Mouse (Mus musculus) layer of hippocampus, adult 9-11 months (tissue): ENCODE results near the gene H2afy2.

Source experiments
- DNase-seq: peaks from one replicate; pipeline ENCODE4 v3.0.0; 2022

The H2afy2 gene

DNA sequence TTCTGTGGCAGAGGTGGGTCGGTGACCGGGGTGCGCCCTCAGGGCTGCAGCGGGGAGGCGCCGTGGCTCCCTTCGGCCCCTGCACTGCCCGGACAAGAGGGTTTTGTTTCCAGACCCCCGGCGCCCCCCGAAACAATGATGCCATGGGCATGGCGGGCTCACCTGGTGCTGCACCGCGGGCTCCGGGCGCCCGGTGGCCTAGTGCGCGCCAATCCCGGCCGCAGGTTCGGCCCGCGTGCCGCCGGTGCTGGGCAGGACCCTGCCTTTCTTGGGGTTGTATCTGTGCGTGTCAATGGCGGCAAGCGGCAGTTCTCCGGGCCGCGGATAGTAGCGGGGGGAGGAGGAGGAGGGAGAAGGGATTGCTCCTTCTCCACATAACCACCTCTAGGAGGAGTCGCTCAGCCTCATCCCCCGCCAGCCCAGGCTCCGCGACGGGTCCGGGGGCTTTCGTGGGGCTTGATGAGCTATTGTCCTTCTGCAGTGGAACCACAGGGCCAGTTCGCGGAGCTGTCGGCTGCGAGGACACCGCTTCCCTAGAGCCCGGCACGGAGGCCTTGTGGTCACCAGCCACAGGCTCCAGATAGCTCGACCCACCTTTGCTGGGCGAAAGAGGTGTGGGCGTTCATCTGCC is at the start of gene H2afy2:
Gene H2afy2 (minus strand): TSS at position 527 of the 631 bp plus-strand sequence.
- peak; percentile 62 for DNase-seq

DNA sequence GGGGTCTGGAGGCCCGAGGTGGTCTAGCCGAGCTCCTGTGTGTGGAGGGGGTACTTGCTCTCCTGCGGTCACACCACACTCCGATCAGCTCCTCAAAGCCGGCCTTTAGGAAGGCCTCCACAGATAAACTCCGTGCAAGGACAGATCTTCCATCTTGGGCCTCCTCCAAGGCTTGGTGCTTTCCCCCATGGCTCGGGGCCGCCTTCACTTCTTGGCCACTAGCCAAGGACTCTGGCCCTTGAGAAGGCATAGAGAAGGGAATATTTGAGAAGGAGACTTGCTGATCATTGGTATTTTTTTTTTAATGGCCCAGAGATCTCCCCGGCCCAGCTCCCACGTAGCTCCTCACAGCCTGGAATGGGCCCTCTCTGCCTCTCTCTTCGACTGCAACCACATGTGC is 48.8 kb upstream of the H2afy2 start:
- no peak for DNase-seq

DNA sequence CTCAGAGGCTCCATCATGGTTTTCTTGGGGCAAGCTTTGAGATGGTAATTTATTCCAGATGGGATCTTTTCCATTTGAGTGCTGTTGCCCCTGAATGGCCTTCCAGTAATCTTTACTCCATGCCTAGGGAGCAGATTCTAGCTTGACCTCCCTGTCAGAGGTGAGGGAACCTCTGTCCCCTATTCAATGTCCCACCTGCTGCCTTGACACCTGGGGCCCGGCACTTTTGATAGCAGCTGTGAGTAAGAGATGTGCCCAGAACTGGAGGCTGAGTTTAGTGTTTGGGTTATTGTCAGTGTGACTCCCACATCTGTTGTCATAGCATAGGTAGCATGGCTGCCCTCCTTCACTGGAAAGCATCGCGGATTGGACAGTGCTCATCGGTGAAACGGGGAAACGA is 47.8 kb upstream of the H2afy2 start:
- no peak for DNase-seq

DNA sequence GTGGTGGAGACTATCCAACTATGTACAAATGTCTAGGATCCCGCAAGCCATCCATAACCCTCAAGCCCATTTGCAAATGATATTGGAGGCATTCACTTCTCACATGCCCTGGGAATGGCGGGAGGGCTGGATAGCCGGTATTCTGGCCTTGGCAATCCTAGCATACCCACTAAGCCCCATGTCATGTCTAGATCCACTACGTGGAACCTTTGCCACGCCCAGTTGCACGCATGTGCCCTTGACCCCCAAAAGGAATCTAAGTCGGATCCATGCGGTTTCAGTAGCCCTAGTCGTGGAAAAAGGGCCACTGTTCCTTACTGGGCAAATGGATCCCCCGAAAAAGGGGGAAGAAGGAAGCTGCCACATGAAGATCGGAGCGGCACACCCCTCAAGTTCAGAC is 47.3 kb upstream of the H2afy2 start:
- DNase-seq: no peak

DNA sequence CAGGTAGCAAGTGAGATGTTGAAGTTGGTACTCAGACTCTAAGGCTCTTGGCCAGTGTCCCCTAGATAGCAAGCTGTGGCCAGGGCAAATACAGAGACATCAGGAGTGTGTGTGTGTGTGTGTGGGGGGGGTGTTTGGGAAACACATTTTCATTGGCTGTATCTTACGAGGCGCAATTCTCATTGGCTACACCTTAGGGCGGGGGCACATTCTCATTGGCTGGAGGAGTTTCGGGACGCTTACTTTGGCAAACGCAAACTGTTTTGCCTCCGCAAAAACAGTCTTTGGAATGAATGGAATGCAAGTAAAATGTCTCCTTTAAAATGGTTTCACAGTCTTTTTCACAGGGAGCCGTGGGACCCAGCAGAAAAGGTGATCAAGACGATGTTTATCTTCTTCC is 46.9 kb upstream of the H2afy2 start:
- DNase-seq: no peak

DNA sequence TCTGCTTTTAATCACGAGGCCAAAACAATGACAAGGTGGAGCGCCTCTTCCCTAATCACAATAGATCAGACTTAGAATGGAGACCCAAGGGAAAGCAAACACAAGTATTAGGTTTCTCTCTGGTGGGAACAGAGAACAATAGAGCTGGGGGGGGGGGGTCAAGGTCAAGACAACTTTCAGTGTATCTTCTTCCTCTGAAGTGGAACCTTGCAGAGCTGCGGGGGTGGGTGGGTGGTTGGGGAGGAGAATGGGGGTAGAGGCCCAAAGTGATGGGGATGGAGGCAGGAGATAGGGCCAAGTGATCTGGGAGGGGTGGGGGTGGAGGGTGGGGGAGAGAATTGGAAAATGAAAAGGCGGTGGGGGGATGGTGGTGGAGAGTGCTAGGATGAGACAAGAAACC is 45.1 kb upstream of the H2afy2 start:
- DNase-seq: no peak

DNA sequence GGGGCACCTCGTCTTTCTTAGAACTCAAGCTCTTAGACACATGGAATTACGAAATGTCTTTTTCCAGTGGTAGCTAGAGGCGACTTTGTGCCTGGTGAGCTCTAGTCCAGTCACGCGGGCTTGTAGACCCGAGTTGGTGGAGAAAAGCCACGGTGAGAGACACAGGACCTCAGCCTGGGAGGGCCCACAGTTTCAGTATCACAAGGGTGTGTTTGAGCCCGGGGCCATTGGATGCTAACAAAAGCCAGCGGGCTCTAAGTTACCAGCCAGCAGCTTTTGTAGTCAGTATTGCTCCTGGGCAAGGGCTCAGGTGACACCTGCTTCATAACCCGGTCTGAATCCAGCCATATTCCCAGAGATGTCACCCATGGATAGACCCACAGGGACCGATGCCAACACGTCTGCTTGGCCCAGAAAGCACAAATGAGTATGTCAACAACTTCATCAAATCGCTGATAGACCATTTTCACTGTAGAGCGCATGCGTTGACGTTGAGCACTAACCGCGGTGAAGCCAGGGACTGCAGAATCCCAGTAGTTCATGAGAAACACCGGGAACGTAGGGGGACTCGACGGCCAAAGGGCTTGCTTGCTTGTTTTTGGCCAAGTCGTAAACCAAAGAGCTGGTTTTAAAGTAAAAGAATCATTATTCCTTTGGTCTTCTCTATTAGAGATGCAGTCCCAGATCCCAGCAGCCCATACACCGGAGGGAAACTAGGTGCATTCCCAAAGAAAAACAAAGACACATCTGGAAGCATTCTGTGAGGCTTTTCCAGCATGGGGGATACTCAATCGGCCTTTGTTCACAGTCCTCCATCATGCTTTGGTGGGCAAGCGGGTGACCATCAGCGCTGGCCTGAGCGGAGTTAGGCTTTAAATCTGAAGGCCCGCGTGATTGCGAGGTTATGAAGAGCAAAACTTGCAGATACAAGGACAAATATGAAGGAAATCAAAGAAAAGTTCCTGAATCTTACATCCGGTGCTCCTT is 44.3 kb upstream of the H2afy2 start:
- no peak for DNase-seq

DNA sequence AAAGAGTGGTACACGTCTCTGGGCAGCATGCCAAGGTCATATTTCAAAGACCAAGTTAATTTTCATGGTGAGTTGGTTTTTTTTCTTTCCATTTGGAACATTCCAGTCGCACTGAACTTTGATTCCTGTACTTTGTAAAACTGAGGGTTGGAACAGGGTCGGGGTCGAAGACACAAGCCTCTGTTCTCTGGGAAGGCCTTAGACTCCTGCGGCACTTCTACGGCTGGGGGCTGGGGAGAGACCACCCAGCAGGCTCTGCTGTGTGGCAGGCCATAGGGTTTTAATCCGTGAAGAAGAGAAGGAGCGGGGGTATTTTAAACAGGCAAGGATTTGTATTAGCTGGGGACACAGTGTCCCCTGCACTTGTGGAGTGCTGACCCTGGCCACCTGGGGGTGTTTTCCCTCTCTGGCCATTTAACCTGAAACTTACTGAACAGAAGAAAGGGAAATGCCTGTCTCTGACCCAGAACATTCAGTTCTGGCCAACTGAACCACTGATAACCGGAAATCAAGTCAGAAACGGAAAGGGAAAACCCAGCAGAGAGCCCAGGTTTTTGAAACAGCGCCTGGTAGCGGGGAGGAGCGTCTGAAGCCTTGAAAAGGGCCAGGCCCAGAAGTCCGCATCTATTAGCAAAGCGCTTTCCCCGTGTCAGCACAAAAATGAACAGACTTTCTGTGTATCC is 42.9 kb upstream of the H2afy2 start:
- no peak for DNase-seq

DNA sequence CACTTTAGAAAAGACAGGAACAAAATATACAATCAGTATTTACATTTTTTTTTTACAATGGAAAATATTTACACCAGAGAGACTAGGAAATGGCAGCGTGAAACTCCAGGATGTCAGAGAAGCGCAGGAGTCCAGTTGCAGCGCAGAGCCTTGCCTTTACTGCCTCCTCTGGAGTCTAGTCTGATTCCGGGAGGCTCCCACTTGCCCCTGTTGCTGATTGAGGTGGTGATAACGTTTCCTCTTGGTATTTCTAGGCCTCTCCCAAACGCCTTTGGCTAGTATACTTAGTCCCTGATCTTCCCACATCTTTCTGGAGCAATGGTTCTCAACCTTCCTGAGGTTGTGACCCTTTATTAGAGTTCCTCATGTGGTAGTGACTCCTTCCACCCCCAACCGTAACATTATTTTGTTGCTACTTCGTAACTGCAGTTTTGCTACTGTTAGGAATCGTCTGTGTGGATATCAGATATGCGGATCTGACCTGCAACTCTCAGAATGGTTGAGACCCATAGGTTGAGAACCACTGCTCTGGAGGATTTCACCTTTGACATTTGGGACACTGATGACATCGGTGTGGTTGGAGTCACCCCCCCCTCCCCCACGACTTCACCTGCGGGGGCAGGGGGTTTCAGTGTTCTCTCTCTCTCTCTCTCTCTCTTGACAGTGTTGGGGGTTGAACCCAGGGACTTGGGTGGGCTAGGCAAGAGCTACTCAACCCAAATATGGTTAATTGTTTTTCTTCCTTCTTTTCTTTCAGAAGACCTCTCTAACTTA is 42.2 kb upstream of the H2afy2 start:
- DNase-seq: no peak

DNA sequence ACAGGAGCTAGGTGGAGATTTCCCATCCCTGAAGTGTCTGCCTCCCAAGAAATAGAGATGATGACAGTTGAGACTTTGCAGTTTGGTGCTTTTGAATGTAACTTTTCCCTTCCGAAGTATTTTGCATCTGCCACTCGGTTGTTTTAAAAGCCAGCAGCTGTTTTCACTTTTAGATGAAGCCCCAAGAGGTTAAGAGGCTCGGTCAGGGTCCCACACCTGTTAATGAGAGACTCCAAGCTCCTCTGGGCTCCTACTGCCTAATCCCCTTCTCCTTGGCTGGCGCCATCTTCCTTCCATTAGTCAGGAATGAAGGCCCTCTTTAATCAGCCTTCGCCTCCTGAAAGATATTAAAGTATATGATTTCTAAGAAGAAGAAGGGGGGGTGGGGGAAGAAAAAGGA is 41.6 kb upstream of the H2afy2 start:
- no peak for DNase-seq

DNA sequence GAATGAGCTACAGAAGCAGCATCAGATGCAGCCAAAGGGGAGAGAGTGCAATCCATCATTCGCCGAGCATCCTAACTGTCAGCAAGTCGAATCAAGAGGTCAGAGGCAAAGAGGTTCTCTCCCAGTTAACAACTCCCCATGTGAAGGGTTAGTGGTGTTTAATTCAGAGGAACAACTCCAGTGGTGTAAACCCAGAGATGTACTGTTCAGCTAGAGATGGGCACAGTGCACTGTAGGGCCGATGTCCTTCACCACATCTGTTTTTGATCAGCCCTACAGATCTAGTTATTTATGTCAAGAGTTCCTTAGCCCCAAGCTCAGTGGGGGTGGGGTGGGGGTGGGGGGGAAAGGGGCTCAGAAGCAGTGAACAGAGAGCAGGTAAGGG is 39.8 kb upstream of the H2afy2 start:
- DNase-seq: no peak

DNA sequence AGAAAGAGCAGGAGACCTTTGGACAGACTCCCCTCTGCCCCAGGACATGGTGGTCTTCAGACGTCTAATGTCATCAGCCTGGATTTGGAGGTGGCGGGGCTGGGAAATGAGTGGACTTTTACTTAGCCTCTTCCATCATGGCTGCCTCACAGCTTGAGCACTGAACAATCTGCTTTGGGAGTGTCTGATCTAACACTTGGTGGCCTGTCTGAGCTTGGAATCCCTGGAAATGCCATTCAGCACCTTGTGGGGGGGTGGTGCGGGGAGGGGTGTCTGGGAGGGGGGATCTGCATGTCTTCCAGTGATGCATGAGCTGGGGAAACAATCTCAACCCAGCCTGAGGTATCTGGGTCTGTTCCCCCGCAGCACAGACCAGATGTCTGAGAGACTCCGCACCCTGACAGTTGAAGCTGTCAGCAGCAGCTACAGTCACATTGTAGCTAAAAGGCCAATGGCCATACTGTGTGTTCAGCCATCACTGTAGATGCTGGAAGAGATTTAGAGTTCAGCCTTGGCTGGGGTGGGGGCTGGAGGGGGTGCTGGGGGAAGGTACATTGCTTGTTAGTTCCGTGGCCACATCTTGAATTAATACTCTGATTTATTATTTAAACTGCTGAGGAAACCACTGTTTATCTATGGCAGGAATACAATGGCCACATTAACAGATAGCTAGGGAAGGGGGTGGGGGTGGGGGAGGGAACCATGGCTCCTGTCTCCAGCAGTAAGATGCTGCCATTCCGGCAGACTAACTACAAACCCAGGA is 39.2 kb upstream of the H2afy2 start:
- DNase-seq: no peak

DNA sequence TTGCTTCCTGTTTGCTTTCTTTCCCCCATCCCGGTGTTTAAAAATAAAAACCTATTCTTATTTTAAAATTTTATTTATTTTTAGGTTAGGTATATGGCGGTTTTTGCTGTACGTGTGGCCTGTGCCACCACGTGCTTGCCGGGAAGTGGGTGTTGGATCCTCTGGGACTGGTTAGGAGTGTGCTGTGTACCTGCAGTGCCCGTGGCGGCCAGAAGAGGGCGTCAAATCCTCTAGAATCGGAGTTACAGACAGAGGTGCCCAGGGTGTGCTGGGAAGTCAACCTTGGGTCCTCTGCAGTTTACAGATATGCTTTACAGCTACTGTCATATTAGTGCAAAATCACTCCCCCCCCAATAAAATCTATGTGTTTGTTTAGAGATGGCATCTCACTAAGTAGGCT is 36.1 kb upstream of the H2afy2 start:
- no peak for DNase-seq

DNA sequence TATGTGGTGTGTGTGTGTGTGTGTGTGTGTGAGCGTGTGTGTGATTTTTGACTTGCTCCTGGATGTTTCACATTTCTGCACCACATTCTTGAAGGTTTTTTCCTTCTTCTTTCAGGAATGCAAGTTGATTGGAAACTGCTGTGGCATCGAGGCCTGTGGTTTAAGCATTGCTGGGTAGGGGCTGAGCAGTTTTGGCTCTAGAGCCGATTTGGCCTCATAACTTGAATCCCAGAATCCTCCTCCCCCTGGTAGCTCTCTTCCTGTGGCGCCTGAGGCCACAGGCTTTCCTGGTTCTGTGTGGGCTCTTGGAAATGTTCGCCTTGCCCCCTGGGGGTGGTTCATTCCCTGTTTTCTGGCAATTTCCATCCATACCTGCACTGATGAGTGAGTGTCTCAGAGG is 28.0 kb upstream of the H2afy2 start:
- DNase-seq: no peak

DNA sequence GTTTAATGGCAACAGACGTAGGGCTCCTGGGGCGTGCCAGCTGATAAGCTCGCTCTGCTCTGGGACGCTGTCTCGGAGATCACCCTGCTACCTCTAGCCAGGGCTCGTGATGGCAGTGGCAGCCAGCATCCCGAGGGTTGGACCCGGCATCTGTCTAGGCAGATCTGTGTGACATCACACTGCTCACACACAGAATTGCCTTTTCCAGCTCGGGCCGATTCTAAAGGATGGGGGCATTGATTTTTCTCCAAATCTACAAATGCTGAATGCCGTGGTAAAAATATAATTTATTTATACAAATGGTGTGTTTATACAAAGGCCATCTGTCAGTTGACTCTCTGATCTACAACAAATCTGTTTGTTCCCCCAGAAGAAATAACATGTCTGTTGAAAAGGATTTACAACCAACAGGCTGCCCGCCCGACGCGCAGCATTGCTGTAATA is 14.2 kb upstream of the H2afy2 start:
- peak; percentile 6 for DNase-seq

DNA sequence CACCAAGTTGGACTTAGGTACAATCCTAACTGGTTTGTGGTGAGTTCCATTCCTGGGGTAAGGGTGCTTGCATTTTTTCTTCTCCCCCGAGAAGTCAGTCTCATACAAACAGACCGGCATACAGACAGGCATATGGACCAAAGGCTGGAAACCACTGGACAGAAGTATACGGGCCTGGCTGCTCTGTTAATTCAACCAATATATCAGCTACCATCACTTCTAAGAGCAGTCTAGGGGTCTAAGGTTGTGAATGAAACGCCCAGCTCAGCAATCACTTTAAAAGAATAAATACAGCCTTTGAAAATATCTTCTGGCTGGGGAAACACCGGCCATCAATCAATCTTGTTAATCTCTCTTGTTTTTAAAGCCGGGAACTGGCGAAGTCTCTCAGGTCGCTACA is 11.5 kb upstream of the H2afy2 start:
- no peak for DNase-seq

DNA sequence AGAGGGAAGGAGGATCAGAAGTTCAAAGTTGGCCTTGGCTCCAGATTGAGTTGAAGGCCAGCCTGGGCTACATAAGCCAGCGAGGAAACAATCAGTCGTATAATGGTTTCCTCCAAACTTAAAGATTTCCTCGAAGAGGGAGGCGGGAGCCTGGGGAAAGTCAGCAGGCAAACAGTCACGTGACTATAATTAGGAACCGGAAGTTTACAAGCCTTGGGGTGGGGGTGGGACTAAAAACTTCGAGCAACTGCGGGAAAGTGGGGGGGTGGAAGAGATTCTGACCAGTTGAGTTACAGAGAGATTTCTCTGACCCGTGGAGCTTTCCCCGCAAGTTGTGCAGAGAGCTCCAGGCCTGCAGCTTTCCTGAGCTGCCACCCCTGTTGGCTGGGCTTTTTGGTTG is 11.0 kb upstream of the H2afy2 start:
- DNase-seq: no peak

DNA sequence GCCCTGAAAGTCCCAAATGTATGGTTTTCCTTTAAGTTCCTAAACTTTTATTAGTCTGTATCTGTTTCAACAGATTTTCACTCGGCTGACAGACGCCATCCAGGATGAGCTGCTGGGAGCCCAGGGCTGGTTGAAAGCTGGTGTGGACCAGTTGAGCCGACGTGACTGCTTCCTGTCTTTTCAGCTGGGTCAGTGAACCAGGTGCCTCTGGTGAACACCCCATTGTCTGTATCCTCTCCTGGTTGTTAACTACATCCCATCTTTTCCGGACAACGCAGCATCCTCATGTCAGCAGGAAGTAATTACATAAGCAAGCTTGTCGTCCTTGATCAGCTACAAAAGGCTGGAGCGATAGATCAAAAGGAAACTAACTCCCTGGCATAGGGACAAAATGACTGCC is 9.1 kb upstream of the H2afy2 start:
- no peak for DNase-seq

DNA sequence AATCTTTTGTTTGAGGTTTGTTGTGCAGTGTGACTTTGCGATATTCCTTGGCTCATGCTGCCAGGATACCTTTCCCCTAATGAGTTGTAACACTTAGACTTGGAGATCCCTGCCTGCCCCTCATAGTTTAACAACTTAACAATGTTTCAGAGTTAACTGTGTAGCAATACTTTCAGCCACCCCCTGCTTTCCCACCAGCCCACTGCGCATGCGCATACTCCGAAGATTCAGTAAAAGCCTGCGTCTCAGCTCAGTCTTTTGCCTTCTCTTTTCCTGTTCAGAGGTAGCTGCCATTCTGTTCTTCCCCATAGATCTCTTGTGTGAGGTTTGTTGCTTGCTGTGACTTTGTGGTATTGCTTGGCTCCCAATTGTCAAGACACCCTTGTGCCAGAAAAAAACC is 4.6 kb upstream of the H2afy2 start:
- no peak for DNase-seq

DNA sequence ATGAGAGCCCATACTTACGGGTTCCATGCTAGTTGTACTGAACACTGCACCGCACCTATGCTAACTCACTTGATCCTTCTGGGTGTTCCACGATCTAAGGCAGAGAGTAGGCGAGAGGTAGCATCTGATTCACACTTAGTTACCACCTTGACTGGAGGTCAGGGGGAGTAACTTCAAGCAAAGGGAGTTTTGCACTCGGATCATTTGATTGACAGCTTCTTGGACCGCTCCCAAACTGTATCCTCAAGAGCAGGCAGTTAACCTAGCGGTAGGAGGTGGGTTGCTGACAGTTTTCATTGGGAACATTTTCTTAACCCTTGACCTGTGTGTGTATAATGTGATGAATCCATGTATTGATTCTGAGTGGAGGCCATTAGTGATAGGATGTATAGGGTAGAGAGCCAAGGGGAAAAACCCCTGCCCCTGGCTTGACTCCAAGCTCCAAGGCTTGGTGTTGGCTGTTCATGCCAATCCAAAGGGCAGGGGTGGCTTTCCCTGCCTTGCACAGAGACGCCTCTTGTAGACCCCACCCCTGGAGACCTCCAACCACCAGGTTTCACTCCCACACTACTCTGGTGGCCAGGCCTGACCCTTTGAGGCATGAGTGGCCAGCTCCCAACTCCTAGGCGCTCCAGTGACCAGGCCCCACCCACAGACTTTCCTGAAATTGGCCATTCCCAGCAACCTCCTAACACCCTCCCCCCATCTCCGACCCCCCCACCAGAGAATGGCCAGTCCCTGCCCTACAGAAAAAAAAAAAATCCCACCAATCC is 3.8 kb upstream of the H2afy2 start:
- DNase-seq: no peak

DNA sequence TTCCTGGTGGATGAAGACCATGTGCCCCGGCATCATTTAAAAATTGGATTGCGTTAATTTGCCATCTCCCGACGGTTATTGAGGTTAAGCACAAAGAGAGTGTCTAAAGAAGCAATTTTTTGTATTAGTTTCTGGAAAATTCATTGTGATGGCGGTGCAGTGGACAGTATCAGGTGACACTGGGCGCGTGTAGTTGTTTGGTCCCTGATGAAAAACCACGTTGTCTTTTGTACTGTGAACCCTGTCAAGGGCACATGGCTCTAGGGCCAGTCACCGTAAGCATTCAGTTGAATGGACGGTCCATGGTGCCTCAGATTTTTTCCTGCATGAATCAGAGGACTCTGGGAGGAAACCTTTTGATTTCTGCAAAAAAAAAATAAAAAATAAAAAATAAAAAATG is 467 bp upstream of the H2afy2 start:
- DNase-seq: no peak
